Mouse (Mus musculus) limb, embryonic 15.5 days (tissue): ENCODE measurements around the gene Usp42. TPM values are rescaled to one million over a fixed set of nuclear protein-coding genes. Genes with fewer than 3 reads are reported as not detected.

Source experiments
- ATAC-seq: fragments of 200-750 bp; cut with Nextera tagmentation; 2 replicates; pipeline ENCODE4 v1.8.0; 2017; ENCODE audit warnings: low read depth, moderate TSS enrichment; ENCODE audit not compliant: insufficient number of reproducible peaks, low FRiP score, low TSS enrichment
- H3K27ac ChIP-seq: fragments of 300-500 bp; sonication (generic); 2 replicates; pipeline ENCODE4 v1.5.1; 2015; ENCODE audit warnings: moderate library complexity, mild to moderate bottlenecking, inconsistent platforms
- H3K27me3 ChIP-seq: fragments of 300-500 bp; sonication (generic); 2 replicates; pipeline ENCODE4 v1.6.1; 2015; ENCODE audit warnings: inconsistent platforms
- H3K36me3 ChIP-seq: fragments of 300-500 bp; sonication (generic); 2 replicates; pipeline ENCODE4 v1.6.1; 2015; ENCODE audit warnings: inconsistent platforms
- H3K4me1 ChIP-seq: fragments of 300-500 bp; sonication (generic); 2 replicates; pipeline ENCODE4 v1.6.1; 2015; ENCODE audit warnings: inconsistent platforms
- H3K4me2 ChIP-seq: fragments of 300-500 bp; sonication (generic); 2 replicates; pipeline ENCODE4 v1.6.1; 2015; ENCODE audit warnings: mild to moderate bottlenecking, inconsistent platforms
- H3K4me3 ChIP-seq: fragments of 300-500 bp; sonication (generic); 2 replicates; pipeline ENCODE4 v1.5.1; 2015; ENCODE audit warnings: mild to moderate bottlenecking, inconsistent platforms
- H3K9ac ChIP-seq: fragments of 300-500 bp; sonication (generic); 2 replicates; pipeline ENCODE4 v1.6.1; 2015; ENCODE audit warnings: inconsistent platforms
- H3K9me3 ChIP-seq: fragments of 300-500 bp; sonication (generic); 2 replicates; pipeline ENCODE4 v1.6.1; 2016; ENCODE audit warnings: inconsistent platforms
- WGBS: fragments of 180-500 bp; shearing (Covaris S2); methylation state at CpG from one replicate; pipeline ENCODE4 v1.1.7; 2015; 5-methylcytosine and 5-hydroxymethylcytosine counted together
- polyA plus RNA-seq: library from polyadenylated mRNA; unstranded; fragments of >200 nt; fragmentation: Nextera tagmentation; extraction: Ambion mirVana; gene quantifications from 2 replicates; pipeline ENCODE4 v1.2.1, GENCODE M21; 2015

Usp42 gene
- polyA plus RNA-seq, 1 experiment from 2014 or later = 18.1 TPM

DNA sequence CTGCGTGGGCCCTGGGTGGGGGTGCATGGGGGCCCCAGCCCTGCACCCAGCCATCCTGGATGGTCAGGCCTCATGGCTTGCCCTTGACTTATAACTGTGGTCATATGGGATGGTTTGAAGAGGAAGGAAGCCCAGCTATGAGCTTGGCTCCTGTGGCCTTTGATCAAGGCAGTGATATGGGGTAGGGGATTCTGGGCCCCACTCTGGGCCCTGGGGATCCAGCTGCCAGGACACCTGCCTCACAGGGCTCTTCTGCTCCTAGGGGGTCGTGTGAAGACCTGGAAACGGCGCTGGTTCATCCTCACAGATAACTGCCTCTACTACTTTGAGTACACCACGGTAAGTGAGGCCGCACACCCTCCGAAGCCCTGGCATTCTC, 25.3 kb downstream of the Usp42 start:
- H3K4me1 ChIP-seq = peaks cover 7% of the 10 kb centered on the region; the same call in 1 of the 2 replicates
- H3K9me3 ChIP-seq = no peaks in the 10 kb centered on the region
- no peak overlapping the region for H3K27ac ChIP-seq
- ATAC-seq = no peak
- H3K36me3 ChIP-seq = peaks cover 82% of the 10 kb centered on the region
- H3K4me2 ChIP-seq = no peak overlapping the region
- no peaks in the 10 kb centered on the region for H3K27me3 ChIP-seq
- no peak overlapping the region for H3K4me3 ChIP-seq
- WGBS = 81% methylated on average over 7 of the region's 7 CpGs
- no peak overlapping the region for H3K9ac ChIP-seq

DNA sequence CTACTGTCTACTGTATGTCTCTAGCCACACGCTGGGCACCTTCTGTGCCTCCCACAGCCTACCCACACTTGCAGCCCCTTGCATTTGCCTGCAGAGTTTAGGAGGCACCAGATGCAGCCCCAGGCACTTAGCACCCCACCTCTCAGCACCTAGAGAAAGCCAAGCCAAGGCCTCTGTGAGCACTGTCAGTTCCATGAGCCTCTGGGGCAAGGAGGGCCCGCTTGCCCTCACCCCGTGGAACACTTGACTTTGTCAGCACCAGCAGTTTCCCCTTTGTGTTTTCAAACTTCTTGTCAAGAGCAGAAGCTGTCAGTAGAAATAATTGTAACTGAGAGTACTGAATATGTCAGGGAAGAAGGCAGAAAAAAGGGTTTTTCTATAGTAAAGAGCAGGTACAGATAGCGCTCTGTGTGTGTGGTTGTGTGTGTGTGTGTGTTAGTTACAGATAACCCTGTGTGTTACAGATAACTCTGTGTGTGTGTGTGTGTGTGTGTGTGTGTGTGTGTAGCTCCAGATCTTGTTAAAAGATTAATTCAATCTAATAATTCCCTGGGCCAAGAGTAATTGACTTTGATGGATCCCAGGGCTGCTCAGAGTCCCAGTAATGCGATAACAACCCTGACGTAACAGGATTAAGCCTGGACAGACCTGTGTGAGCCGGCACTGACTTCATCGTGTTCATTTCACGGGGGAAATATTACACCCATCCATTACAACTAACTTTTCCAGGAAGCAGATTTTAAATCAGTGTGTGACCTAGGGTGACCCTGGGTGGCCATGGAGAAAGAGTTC, 25.9 kb downstream of the Usp42 start:
- Histone ChIP-seq H3K4me3 (no peak overlapping the region), H3K9ac (no peak overlapping the region), H3K9me3 (no peaks in the 10 kb centered on the region), H3K36me3 (peaks cover 83% of the 10 kb centered on the region), H3K4me2 (no peak overlapping the region), H3K27ac (no peak overlapping the region), H3K27me3 (no peaks in the 10 kb centered on the region), H3K4me1 (peaks cover 5% of the 10 kb centered on the region; the same call in 1 of the 2 replicates)
- no peak for ATAC-seq
- 68% methylated on average over 9 of the region's 9 CpGs for WGBS

DNA sequence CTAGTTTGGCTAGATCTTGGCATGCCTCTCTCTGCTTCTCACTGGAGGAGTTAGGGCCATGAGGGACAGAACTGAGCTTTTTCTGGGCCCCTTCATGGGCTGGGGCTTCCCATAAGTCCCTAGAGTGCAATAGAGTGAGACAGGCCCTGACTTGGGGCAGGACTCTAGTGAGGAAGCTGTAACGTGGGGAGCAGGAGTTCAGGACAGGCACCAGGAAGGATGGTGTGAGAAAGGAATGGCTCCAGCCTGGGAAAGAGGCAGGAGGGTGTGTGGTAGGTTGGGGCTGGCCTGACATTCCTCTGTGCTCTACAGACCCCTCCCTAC, 26.5 kb downstream of the Usp42 start:
- Histone ChIP-seq H3K27ac (no peak overlapping the region), H3K4me1 (0 out of 2 replicates have a peak, but pooled peaks cover 5% of the 10 kb centered on the region)
- ATAC-seq = no peak

DNA sequence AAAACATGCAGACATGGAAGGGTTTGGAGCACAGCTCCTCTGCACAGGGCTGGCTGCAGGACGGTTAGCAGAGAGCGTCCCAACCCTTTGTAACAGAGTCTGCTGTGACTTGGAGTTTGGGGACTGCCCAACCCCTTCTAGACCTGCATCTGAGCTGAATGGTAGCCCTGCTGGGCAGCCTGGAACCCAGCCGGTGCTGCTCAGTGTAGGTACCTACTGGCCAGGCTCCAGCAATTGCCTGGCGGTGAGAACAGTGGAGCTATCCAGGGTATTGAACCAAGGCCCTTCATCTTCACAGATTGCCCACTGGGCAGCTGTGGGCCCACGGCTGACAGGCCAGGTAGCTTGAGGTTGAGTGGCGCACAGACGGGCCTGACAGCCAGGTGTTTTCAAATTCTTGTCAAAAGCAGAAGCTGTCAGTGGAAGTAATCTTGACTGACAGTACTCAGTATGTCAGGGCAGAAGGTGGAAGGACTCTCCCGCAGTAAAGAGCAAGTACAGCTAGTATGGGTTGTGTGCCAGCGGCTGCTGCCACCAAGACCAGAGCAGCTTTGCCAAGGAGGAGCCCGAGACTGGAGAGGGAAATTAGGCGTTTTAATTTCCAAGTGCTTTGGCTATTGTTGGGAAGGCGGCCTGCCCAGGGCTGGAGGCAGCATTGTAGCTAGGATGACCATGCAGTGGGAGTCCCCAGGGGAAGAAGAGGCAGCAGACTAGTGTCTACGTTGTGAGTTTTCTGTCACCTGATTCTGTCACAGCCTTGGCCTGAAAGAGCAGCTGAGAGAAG, 27.0 kb downstream of the Usp42 start:
- Histone ChIP-seq H3K4me3 (no peak overlapping the region), H3K27me3 (no peaks in the 10 kb centered on the region), H3K4me2 (no peak overlapping the region), H3K36me3 (peaks cover 95% of the 10 kb centered on the region), H3K9me3 (no peaks in the 10 kb centered on the region), H3K9ac (no peak overlapping the region), H3K27ac (no peak overlapping the region), H3K4me1 (0 out of 2 replicates have a peak, but pooled peaks cover 5% of the 10 kb centered on the region)
- WGBS = 78% methylated on average over 13 of the region's 13 CpGs
- no peak for ATAC-seq

More for the DNA sequence above, 26.5 kb downstream of the Usp42 start:
- Histone ChIP-seq H3K9ac (no peak overlapping the region), H3K4me2 (no peak overlapping the region), H3K9me3 (no peaks in the 10 kb centered on the region), H3K36me3 (peaks cover 89% of the 10 kb centered on the region), H3K27me3 (no peaks in the 10 kb centered on the region), H3K4me3 (no peak overlapping the region)
- 41% methylated on average over 1 of the region's 1 CpGs for WGBS

DNA sequence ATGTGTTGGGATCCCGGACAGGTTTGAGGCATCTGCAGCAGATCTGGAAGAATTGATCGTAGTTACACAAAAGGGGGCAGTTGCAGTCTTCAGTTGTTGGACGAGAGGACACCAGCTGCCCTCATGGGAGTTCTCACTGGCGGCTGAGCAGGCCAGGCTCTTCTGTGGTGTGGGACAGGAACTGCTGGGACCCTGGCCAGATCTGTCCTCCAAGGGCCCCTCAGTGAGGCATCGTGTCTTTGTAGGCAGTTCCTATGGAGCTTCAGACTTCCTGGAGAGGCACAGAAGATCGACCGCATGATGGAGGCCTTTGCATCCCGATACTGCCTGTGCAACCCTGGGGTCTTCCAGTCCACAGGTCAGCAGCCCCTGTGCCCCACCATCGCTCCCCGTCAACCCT, 31.0 kb downstream of the Usp42 start:
- Histone ChIP-seq H3K9ac (no peak overlapping the region), H3K27me3 (no peaks in the 10 kb centered on the region), H3K36me3 (peaks cover 96% of the 10 kb centered on the region), H3K4me2 (no peak overlapping the region), H3K4me3 (no peak overlapping the region), H3K27ac (no peak overlapping the region), H3K4me1 (0 out of 2 replicates have a peak, but pooled peaks cover 5% of the 10 kb centered on the region), H3K9me3 (no peaks in the 10 kb centered on the region)
- ATAC-seq = no peak
- 86% methylated on average over 10 of the region's 10 CpGs for WGBS

DNA sequence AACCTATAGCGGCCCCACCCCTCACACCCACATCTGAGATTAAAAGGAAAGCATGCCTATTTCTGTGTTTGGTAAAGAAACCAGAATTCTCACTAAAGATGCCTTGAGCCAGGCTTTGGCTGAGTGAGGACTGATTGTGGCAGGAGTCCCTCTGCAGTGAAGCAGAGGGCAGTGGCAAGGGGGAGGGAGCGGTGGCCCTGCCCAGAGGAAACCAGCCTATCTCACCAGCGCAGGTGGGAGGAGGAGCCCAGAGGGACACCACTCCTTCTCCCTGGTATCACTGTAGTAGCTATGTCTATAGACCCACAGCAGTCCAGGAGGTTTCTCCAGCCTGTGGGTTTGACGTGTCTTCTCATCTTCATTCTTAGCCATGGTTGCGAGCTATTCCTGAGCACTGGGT, 31.8 kb downstream of the Usp42 start:
- no peaks in the 10 kb centered on the region for H3K9me3 ChIP-seq
- no peaks in the 10 kb centered on the region for H3K27me3 ChIP-seq
- 88% methylated on average over 5 of the region's 5 CpGs for WGBS
- peaks cover 93% of the 10 kb centered on the region for H3K36me3 ChIP-seq
- no peak overlapping the region for H3K9ac ChIP-seq
- H3K4me1 ChIP-seq = 0 out of 2 replicates have a peak, but pooled peaks cover under 1% of the 10 kb centered on the region
- no peak for ATAC-seq
- H3K27ac ChIP-seq = no peak overlapping the region
- H3K4me3 ChIP-seq = no peak overlapping the region
- H3K4me2 ChIP-seq = no peak overlapping the region

DNA sequence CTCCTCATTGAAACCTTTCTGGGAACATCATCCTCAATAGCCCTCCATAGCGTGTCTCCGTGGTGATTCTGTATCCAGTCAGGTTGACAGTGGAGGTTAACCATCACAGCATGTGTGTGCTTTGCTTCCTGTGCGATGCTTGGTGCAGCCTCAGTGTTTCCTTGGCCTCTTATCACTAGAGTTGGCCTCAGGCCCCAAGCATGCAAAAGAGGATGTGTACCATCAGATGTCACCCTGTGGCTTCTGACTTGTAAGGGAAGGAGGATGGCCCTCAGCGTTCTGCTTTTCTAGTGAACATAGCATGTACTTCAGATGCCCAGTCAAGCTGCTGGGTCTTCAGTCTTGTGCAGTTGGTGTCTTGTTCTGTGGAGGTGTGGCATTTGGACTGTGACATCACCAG, 33.6 kb downstream of the Usp42 start:
- Histone ChIP-seq H3K4me1 (no peaks in the 10 kb centered on the region), H3K9ac (no peak overlapping the region), H3K36me3 (peaks cover 94% of the 10 kb centered on the region), H3K27me3 (no peaks in the 10 kb centered on the region), H3K27ac (no peak overlapping the region), H3K4me2 (no peak overlapping the region), H3K4me3 (no peak overlapping the region), H3K9me3 (no peaks in the 10 kb centered on the region)
- 98% methylated on average over 4 of the region's 4 CpGs for WGBS
- ATAC-seq = no peak

DNA sequence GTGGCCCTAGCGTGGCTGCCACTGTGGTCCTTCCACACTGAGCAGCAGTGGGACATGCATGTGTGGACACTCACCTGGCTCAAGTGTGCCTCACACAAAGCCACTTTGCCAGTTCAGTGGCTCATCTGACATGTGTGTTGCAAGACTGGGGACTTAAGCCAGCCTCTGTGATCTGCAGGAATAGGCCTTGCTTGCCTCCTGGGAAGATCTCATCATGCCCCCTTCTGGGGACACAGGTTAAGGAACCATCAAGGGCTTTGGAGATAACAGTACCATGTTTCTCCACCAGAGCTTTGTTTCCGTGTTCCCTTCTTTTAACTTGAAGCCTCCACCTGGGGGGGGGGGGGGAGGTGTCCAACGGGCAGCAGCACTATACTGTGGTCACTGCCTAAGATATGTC, 35.8 kb downstream of the Usp42 start:
- no peak for ATAC-seq
- H3K27ac ChIP-seq = no peak overlapping the region
- no peaks in the 10 kb centered on the region for H3K4me1 ChIP-seq
- H3K36me3 ChIP-seq = peaks cover 91% of the 10 kb centered on the region
- no peaks in the 10 kb centered on the region for H3K27me3 ChIP-seq
- WGBS = 57% methylated on average over 3 of the region's 3 CpGs
- no peak overlapping the region for H3K4me2 ChIP-seq
- H3K9ac ChIP-seq = no peak overlapping the region
- no peak overlapping the region for H3K4me3 ChIP-seq
- H3K9me3 ChIP-seq = no peaks in the 10 kb centered on the region

DNA sequence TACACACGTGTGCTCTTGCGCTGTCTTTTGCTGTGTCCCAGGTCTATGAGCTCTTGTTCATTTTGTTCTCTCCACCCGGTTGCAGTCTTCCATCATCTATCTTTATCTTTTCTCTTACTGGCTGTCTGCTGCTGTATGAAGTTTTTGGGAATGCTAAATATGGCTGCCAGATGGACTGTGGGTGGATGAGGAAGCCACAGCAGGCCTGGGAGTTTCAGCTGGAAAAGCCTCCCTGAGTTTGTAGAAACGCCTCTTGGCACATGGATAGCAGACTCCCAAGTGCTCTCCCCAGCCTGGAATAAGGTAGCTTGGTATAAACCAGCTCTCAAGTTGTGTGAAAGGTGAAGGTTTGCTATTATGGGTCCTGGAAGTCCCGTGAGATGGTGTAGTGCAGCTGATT, 41.2 kb downstream of the Usp42 start:
- 82% methylated on average over 5 of the region's 5 CpGs for WGBS
- H3K27me3 ChIP-seq = no peaks in the 10 kb centered on the region
- H3K4me3 ChIP-seq = no peak overlapping the region
- no peaks in the 10 kb centered on the region for H3K4me1 ChIP-seq
- ATAC-seq = no peak
- H3K9ac ChIP-seq = no peak overlapping the region
- no peaks in the 10 kb centered on the region for H3K9me3 ChIP-seq
- H3K27ac ChIP-seq = no peak overlapping the region; the same call in 1 of the 2 replicates
- H3K4me2 ChIP-seq = no peak overlapping the region
- peaks cover 73% of the 10 kb centered on the region for H3K36me3 ChIP-seq

DNA sequence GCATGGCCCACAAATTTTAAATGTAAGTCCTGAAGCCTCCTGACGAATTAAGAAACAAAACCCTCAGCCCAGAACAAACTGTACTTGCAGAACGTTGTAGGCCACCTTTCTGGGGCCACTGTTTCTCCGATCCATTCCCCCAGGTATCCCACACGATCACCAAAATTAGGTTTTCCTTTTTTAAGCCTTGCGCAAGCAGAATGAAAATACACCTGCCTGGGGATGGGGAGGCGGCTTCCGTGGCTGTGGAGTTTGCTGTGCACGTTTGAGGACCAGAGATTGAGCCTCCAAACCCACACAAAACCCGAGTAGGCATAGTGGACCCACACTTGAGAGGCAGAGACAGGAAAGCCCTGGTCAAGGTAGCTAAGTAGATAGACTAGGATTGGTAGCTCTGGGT, 41.7 kb downstream of the Usp42 start:
- 88% methylated on average over 9 of the region's 9 CpGs for WGBS
- no peak overlapping the region for H3K9ac ChIP-seq
- H3K4me1 ChIP-seq = no peaks in the 10 kb centered on the region
- H3K27ac ChIP-seq = no peak overlapping the region; the same call in 1 of the 2 replicates
- no peak for ATAC-seq
- H3K36me3 ChIP-seq = peaks cover 72% of the 10 kb centered on the region
- H3K9me3 ChIP-seq = no peaks in the 10 kb centered on the region
- H3K4me3 ChIP-seq = no peak overlapping the region
- no peaks in the 10 kb centered on the region for H3K27me3 ChIP-seq
- no peak overlapping the region for H3K4me2 ChIP-seq

DNA sequence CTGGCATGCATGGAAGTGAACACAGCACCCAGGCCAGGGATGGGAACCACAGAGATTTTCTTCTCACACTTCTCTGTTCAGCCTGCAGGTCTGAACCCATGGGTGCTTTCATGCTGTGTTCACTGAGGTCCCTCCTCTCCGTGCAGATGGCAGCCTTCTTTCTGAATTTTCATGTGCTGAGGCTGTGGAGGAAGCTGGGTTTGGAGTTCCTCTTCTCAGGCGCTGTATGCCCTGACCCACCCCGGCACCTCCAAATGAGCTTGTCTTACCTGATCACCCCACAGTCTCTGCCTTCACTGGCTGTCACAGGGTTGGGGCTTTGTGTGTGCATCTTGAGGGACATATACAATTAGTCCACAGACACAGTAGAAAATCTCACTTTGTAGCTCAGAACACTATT, 44.5 kb downstream of the Usp42 start:
- Histone ChIP-seq H3K4me3 (no peak overlapping the region), H3K4me2 (no peak overlapping the region), H3K9me3 (no peaks in the 10 kb centered on the region), H3K27me3 (no peaks in the 10 kb centered on the region), H3K4me1 (peaks cover 11% of the 10 kb centered on the region), H3K27ac (no peak overlapping the region), H3K9ac (no peak overlapping the region), H3K36me3 (peaks cover 50% of the 10 kb centered on the region)
- WGBS = 85% methylated on average over 3 of the region's 3 CpGs
- ATAC-seq = no peak

DNA sequence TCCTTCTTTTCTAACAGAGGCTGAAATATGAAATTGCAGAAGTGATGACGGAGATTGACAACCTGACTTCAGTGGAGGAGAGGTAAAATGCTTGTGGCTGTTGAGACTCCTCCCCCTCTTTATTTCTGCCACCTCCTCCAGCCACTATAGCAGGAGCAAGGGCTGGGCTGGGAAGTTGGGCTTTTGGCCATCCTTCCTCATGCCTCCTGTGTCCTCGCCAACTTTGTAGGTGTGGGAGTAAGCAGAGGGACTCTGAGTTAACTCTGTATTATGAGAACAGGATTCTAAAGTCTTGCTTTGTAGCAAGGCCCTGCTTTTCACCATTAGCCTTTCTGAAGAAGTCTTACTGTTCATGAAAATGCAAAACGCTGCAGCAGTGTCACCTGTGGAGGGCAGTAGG, 45.6 kb downstream of the Usp42 start:
- Histone ChIP-seq H3K4me1 (peaks cover 13% of the 10 kb centered on the region), H3K36me3 (peaks cover 40% of the 10 kb centered on the region), H3K4me3 (no peak overlapping the region), H3K4me2 (no peak overlapping the region), H3K27ac (no peak overlapping the region), H3K27me3 (no peaks in the 10 kb centered on the region), H3K9ac (no peak overlapping the region), H3K9me3 (no peaks in the 10 kb centered on the region)
- ATAC-seq = no peak
- 79% methylated on average over 3 of the region's 3 CpGs for WGBS
